Mouse (Mus musculus) kidney, adult 11 months (tissue): ENCODE results near the gene Agpat1.

Experiments used
- DNase-seq: peaks from one replicate; pipeline ENCODE4 v3.0.0; 2022

Agpat1 gene

DNA sequence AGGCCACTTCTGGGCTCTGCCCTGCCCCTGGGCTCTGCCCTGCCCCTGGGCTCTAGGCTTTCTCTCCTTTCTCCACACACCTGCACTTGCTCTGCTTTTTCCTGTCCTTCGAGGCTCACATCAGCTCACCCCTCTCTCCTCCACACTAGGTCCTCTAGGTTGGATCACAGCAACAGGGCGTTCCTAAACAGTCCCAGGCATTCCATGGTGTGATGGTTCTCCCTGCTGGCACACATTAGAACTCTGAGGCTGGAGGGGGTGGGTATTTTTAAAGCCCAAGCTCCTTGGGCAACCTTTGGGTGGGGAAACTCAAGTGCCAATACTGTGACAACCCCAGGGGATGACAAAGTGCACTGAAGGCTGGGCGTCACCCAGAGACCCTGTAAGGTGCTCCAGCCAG is 33.4 kb downstream of the Agpat1 start:
- DNase-seq, result no peak

DNA sequence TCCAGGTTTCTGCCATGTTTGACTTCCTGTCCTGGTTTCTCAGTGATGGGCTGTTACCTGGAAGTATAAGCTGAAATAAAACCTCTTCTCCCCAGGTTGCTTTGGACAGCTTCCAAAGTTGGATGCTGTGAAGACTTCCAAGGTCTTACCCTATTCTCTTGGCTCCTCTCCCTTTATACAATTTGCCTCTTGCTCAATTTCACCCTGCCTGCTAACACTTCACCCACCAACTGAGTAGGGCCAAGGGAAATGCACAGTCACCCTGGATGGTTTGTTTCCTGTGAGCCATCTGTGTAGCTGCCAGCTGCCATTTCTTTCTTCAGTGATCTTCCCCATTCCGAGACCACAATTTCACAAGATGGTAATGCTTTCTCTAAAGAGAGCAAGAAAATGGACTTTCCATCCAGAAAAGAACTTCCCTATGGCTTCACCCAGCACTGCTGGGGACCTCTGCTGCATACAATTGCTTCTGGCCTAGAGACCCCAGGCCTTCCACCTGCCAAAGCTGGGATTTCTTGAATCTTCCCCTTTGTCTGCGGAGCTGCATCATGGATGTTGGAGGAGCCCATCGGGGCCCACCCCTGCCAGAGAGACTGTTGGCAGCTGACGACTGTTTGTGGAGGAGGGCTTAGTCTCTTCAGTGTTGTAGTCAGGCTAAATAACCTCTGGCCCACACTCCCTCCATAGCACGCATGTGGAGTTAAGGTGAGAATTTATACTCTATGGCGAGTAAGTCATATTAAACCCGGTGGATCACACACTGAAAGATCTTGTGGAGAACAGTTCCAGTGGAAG is 35.6 kb downstream of the Agpat1 start:
- DNase-seq, result no peak

- no peak for DNase-seq
Measured at GRCm38 (mm10) chr17:34640778-34641601, 36.9 kb downstream of the Agpat1 start.

- DNase-seq, result no peak
Measured at GRCm38 (mm10) chr17:34641945-34642344, 37.9 kb downstream of the Agpat1 start.

DNA sequence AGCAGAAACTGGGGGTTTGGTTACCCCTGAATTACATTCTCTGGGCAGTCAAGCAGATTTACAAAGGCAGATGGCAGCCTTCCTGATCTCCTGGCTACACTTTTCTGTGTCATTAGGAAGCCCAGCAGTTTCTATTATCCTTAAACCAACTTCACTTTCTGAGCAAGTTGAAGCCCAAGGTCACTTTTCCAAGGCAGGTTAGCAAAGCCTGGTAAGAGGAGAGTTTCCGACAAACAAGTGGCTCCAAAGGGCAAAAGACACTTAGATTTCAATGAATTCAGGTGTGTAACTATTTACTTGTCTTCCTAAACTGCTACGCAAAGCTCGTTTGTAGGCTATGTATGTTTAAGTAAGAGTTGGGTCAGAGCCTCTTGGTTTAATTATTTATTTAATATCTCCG is 39.3 kb downstream of the Agpat1 start:
- no peak for DNase-seq

DNA sequence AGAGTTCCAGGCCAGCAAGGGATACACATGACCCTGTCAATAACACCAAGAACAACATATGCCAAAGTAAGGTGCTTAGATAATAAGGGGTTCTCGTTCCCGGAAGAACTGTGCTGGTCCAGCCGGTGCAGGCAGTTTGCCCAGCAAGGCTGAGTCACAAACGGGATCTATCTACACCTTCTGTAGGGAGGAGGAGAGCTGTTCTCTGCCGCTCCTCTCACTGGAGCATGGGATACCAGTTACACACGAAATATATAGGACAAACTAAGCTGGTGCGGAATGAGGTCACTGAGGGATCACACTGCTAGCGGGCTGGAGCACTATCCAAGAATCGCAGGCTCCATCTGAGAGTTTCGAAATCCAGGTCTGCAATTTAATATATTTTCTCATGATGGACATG is 39.9 kb downstream of the Agpat1 start:
- no peak for DNase-seq

DNA sequence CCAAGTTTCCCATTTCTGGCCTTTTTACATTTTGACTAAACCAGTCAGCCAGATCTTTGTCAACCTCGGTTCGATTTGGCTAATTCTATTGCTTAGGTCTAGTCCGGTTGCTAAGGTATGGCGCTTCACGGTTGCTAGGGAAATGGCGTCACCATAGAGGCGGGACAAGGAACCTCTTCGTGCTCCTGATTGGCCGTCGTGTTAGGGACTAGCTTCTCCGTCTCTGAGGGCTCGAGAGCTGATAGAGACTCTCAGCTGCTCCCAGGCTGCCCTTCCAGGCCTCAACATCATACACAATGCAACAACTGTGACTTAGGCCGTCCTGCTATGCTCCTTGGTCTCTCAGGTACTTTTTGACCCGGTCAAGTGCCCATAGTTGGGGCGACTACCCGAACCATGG is 40.5 kb downstream of the Agpat1 start, which contains the start of gene Fkbpl:
Gene Fkbpl, plus strand, starts transcription at position 157 of the 400 bp plus-strand sequence.
- DNase-seq, result peak; percentile 97

DNA sequence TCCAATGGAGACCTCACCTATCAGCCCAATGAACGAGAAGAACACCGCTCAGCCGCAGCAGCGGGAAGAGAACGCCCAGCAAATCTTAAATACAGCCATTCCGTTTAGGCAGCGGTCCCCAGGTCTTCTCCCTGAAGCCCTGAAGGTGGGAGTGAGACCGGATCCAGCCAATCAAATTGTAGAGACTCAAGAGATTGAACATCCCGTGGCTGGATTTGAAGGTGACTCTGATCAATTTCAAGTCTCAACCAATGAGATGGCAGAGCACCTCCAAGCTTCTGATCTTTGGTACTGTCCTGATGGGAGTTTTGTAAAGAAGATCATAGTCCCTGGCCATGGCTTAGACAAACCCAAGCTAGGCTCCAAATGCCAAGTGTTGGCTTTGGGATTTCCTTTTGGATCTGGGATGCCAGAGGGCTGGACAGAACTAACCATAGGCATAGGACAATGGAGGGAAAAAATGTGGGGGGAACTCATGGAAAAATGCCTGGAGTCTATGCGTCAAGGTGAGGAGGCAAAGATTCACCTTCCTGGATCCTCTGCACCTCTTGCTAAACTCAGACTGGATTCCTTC is 41.3 kb downstream of the Agpat1 start:
- DNase-seq, result no peak

DNA sequence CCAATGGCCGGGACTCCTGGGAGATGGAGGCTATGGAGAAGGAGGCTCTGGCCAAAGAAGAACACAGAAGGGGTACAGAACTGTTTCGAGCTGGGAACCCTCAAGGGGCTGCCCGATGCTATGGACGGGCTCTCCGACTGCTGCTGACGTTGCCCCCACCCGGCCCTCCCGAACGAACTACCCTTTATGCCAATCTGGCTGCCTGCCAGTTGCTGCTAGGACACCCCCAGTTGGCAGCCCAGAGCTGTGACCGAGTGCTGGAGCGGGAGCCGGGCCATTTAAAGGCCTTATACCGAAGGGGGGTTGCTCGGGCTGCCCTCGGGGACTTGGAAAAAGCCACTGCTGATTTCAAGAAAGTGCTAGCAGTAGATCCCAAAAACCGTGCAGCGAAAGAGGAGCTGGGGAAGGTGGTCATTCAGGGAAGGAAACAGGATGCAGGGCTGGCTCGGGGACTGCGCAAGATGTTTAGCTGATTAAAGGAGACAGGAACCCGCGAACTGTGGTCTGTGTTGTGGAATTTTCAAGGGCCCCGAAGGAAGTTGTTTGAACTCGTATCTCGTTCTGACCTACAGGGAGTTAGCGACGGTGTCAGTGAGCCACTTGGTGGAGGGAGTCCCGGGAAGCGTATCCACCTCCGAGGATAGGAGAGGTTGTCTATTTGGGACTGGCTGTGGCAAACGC is 41.9 kb downstream of the Agpat1 start:
- no peak for DNase-seq

GRCm38 (mm10) chr17:34646906-34647787 is 43.1 kb downstream of the Agpat1 start, which contains the start of gene Atf6b:
TSS of gene Atf6b (plus strand) at chr17:34647146.
- DNase-seq, result peak; percentile 99

DNA sequence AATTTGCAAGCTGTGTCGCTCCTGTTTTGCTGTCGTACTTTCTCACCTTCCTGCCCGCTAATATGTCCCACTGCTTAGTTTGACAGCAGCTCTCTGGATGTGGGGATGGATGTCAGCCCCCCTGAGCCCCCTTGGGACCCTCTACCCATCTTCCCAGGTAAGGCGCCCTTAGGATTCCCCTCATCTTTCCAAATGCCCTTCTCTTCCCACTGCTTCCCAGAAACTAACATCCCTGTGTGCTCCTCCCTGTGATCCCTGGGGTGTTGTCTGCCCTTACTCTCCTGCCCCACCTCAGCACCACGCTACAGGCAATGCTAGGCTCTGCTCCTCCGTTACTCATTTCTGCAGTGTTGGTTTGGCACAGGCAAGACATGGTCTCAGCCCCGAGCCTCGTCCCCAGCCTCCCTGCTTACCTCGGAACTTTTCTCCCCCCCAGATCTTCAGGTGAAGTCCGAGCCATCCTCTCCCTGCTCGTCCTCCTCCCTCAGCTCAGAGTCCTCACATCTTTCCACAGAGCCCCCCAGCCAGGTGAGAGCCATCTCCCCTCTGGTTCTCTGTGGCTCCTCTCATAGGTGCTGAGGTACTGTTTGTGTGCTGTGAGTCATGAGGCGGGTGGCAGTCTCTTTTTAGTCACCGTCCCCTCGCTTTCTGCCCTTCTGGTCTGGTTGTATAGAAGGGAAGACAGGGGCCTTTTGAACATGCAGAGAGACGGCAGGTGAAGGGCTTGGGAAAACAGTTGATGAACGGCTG is 44.3 kb downstream of the Agpat1 start:
- no peak for DNase-seq

DNA sequence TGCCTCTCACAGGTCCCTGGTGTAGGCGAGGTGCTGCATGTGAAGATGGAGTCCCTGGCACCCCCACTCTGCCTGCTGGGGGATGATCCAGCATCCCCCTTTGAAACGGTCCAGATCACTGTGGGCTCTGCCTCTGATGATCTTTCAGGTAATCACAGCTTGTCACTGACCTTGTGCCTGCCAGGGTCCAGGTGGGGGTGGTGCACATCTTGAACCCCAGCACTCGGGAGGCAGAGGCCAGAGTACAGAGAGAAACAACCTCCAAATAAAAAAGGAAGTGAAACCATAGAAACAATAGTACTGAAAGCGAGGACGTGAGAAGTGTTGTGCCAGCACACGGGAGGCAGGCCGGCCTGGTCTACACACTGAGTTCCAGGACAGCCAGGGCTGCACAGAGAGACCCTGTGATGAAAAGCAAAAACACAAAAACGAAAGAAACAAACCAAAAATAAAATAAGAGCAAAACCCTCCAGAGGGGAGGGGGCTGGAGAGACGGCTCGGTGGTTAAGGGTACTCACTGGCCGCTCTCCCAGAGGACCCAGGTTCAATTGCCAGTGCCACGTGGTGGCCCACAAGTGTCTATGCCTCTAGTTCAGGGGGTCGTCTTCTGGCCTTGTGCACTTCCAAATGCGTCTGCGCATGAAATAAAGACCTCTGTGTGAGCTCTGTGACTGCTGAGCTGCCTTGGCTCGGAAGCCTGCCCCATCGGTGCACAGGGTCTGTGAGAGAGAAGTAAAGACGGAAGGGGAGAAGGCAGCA is 45.2 kb downstream of the Agpat1 start:
- DNase-seq, result no peak

DNA sequence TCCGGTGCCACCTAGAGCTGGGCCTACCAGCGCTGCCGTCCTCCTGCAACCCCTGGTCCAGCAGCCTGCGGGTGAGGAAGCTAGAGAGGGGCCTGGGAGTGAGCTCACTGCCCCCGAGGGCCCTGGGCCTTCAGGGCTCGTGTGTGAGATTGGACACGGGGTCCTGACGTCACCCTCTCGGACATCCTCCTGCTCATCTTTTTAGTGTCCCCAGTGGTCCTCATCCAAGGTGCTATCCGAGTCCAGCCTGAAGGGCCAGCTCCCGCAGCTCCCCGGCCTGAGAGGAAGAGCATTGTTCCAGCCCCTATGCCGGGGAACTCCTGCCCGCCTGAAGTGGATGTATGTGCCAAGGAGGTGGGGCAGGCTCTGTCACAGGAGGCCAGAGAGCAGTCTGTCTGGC is 46.7 kb downstream of the Agpat1 start:
- no peak for DNase-seq

GRCm38 (mm10) chr17:34651507-34652221 is 47.6 kb downstream of the Agpat1 start:
- no peak for DNase-seq

DNA sequence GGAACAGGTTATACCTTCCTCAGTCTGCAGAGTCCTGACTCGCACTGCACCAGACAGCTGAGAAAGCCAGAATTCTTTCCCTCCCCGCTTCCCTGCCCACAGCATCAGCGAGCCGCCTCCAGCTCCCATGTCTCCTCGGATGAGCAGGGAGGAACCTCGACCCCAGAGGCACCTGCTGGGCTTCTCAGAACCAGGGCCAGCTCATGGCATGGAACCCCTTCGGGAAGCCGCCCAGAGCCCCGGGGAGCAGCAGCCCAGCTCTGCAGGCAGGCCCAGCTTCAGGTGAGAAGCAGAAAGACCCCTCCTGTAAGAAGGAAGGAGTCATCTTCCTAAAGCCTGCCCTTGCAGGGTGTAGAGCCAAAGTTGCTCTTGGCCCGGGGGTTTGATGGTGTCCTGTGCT is 48.5 kb downstream of the Agpat1 start:
- DNase-seq, result no peak

- no peak for DNase-seq
Measured at GRCm38 (mm10) chr17:34652985-34653384, 48.9 kb downstream of the Agpat1 start.

DNA sequence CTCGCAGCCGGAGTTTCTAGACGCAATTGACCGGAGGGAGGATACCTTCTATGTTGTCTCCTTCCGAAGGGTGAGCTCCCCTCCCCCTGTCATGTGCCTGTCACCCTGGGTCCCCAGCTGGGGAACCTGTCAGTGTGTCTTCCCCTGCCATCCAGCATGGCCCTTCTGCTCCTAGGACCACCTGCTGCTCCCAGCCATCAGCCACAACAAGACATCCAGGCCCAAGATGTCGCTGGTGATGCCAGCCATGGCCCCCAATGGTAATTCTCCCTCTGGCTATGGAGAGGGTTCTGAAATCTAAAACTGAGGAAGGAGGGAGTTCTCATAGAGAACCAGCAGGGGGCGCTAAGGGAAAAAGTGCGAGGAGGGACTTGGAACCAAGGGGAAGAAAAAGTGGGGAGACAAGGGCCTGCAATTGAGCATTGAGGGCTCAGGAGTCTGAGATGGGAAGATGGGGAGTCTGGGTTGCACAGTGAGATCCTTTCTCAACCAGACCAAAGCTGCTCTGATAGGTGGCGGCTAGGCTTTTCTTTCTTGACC is 49.8 kb downstream of the Agpat1 start:
- no peak for DNase-seq

GRCm38 (mm10) chr17:34654392-34654791 is 50.3 kb downstream of the Agpat1 start:
- no peak for DNase-seq

DNA sequence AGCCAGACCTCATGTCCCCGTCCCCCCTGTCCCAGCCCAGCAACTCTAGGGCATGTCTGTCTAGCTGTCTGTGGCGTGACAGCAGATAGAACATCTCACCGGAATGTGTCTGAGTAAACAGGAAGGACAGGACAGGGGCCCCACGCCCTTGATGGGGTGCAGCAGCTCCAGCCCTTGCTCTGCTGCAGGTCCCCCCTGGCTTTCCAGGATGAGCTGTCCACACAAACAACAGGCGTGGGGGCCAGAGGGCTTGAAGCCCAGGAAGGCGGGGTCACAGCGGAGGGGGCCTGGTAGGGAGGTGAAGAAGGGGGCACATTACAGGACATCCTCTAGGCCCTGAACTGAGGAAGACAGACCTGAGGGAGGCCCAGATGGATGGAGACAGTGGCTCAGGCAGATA is 51.1 kb downstream of the Agpat1 start:
- peak; percentile 84 for DNase-seq
